Mouse (Mus musculus) 3134 (cell line): ENCODE results near the gene Arid3b.

Source experiments
- DNase-seq: peaks from one replicate; pipeline ENCODE4 v3.0.0-alpha.2; 2011; ENCODE audit warnings: low spot score; ENCODE audit not compliant: insufficient read length; ENCODE audit errors: extremely low read depth

The Arid3b gene

GRCm38 (mm10) chr9:57797456-57797855, 39.1 kb downstream of the Arid3b start:
- no peak for DNase-seq

- no peak for DNase-seq
These were observed 46.9 kb downstream of the Arid3b start for GRCm38 (mm10) chr9:57789733-57790132.

GRCm38 (mm10) chr9:57782656-57783055, 53.9 kb downstream of the Arid3b start:
- peak; percentile 55 for DNase-seq

GRCm38 (mm10) chr9:57775736-57776135, 60.9 kb downstream of the Arid3b start:
- no peak for DNase-seq

- no peak for DNase-seq
These were observed 61.6 kb downstream of the Arid3b start for GRCm38 (mm10) chr9:57775026-57775425.

GRCm38 (mm10) chr9:57774168-57774567, 62.4 kb downstream of the Arid3b start:
- DNase-seq, result no peak

- DNase-seq, result no peak
These were observed 62.8 kb downstream of the Arid3b start for GRCm38 (mm10) chr9:57773754-57774153.

GRCm38 (mm10) chr9:57770836-57771235, 65.8 kb downstream of the Arid3b start:
- no peak for DNase-seq

GRCm38 (mm10) chr9:57770214-57770613, 66.4 kb downstream of the Arid3b start:
- no peak for DNase-seq

- DNase-seq, result no peak
These were observed 67.0 kb downstream of the Arid3b start for GRCm38 (mm10) chr9:57769539-57770069.

GRCm38 (mm10) chr9:57767231-57767630, 69.4 kb downstream of the Arid3b start:
- no peak for DNase-seq

GRCm38 (mm10) chr9:57766431-57766830, 70.2 kb downstream of the Arid3b start:
- DNase-seq, result no peak

GRCm38 (mm10) chr9:57765364-57766351, 70.9 kb downstream of the Arid3b start, which contains the start of gene Clk3:
Clk3 (minus strand) TSS chr9:57765860.
- peak; percentile 88 for DNase-seq

- peak; percentile 93 for DNase-seq
These were observed 71.6 kb downstream of the Arid3b start for GRCm38 (mm10) chr9:57764974-57765363.

- DNase-seq, result peak; percentile 82
These were observed 72.2 kb downstream of the Arid3b start for GRCm38 (mm10) chr9:57764147-57764973.

- DNase-seq, result no peak
These were observed 74.0 kb downstream of the Arid3b start for GRCm38 (mm10) chr9:57762563-57762991.

- DNase-seq, result no peak
These were observed 74.7 kb downstream of the Arid3b start for GRCm38 (mm10) chr9:57761563-57762551.

GRCm38 (mm10) chr9:57760416-57761146, 76.0 kb downstream of the Arid3b start:
- no peak for DNase-seq

- peak; percentile 69 for DNase-seq
These were observed 77.3 kb downstream of the Arid3b start for GRCm38 (mm10) chr9:57759289-57759688.
